Mouse (Mus musculus) cerebral cortex, adult 2 months (tissue): ENCODE measurements around the gene Abt1.

Experiments
- WGBS: fragments of 180-500 bp; shearing (Covaris S2); methylation state at CpG from one replicate; pipeline ENCODE4 v1.1.7; 2018; 5-methylcytosine and 5-hydroxymethylcytosine counted together

Gene Abt1

GRCm38 (mm10) chr13:23437908-23438307 lies 14.2 kb upstream of the Abt1 start:
- under 1% methylated on average over 17 of the region's 17 CpGs for WGBS

- WGBS: under 1% methylated on average over 32 of the region's 32 CpGs
These were observed 13.5 kb upstream of the Abt1 start for GRCm38 (mm10) chr13:23436861-23437822.

GRCm38 (mm10) chr13:23436231-23436661 lies 12.6 kb upstream of the Abt1 start:
- WGBS: 2% methylated on average over 11 of the region's 11 CpGs

GRCm38 (mm10) chr13:23435676-23436075 lies 12.0 kb upstream of the Abt1 start:
- 6% methylated on average over 12 of the region's 12 CpGs for WGBS

GRCm38 (mm10) chr13:23435241-23435640 lies 11.6 kb upstream of the Abt1 start:
- 37% methylated on average over 4 of the region's 4 CpGs for WGBS

- 56% methylated on average over 7 of the region's 7 CpGs for WGBS
These were observed 10.8 kb upstream of the Abt1 start for GRCm38 (mm10) chr13:23434426-23434825.

- WGBS: 57% methylated on average over 5 of the region's 5 CpGs
These were observed 10.1 kb upstream of the Abt1 start for GRCm38 (mm10) chr13:23433801-23434200.

GRCm38 (mm10) chr13:23433206-23433605 lies 9.5 kb upstream of the Abt1 start:
- 7% methylated on average over 5 of the region's 5 CpGs for WGBS

GRCm38 (mm10) chr13:23432562-23433201 lies 9.0 kb upstream of the Abt1 start:
- under 1% methylated on average over 28 of the region's 28 CpGs for WGBS

GRCm38 (mm10) chr13:23431351-23431771 lies 7.7 kb upstream of the Abt1 start:
- 0% methylated on average over 15 of the region's 15 CpGs for WGBS

- WGBS: under 1% methylated on average over 17 of the region's 17 CpGs
These were observed 7.1 kb upstream of the Abt1 start for GRCm38 (mm10) chr13:23430734-23431133.

- 27% methylated on average over 10 of the region's 10 CpGs for WGBS
These were observed 6.2 kb upstream of the Abt1 start for GRCm38 (mm10) chr13:23429771-23430380.

GRCm38 (mm10) chr13:23428166-23428993 lies 4.7 kb upstream of the Abt1 start:
- 66% methylated on average over 16 of the region's 16 CpGs for WGBS

GRCm38 (mm10) chr13:23427401-23427910 lies 3.8 kb upstream of the Abt1 start:
- WGBS: 60% methylated on average over 10 of the region's 10 CpGs

- 25% methylated on average over 14 of the region's 14 CpGs for WGBS
These were observed 3.3 kb upstream of the Abt1 start for GRCm38 (mm10) chr13:23426922-23427321.

- WGBS: 24% methylated on average over 8 of the region's 8 CpGs
These were observed 2.7 kb upstream of the Abt1 start for GRCm38 (mm10) chr13:23426335-23426734.

GRCm38 (mm10) chr13:23425505-23425904 lies 1.8 kb upstream of the Abt1 start:
- 8% methylated on average over 9 of the region's 9 CpGs for WGBS

- WGBS: 1% methylated on average over 25 of the region's 25 CpGs
These were observed 1.0 kb upstream of the Abt1 start for GRCm38 (mm10) chr13:23424494-23425325.

GRCm38 (mm10) chr13:23424052-23424380 lies 350 bp upstream of the Abt1 start:
- WGBS: 1% methylated on average over 7 of the region's 7 CpGs

GRCm38 (mm10) chr13:23422351-23422750 lies 1.3 kb downstream of the Abt1 start:
- WGBS: 95% methylated on average over 16 of the region's 16 CpGs
